In genomic region chr10:60696975-60697374, GRCm38 (mm10) we compare ENCODE assay signal across 8 mouse cellular contexts. TPM values are rescaled to one million over a fixed set of nuclear protein-coding genes. Genes with fewer than 3 reads are reported as not detected.
A peak's percentile ranks its signal among the peaks of the same experiment; 100 is the strongest.
DNase-seq lines count a peak whose midpoint lies in the region; ATAC-seq and TF ChIP-seq lines count a peak whose summit lies in the region.

No protein-coding gene starts in this region.

- H3K36me3 ChIP-seq in E14TG2a.4 (ENCODE audit: insufficient read depth, low read length): no peaks in the 10 kb centered on the region

- ATAC-seq in granulocyte monocyte progenitor cell, adult 5-6 weeks (replicated peaks; ENCODE audit: poor library complexity, severe bottlenecking): peak; percentile 96
- ATAC-seq in activated CD4-positive, CD25-positive, alpha-beta regulatory T cell, adult 4 months: no peak

- peaks cover 15% of the 10 kb centered on the region for H3K4me1 ChIP-seq in E14TG2a.4 (replicated peaks; ENCODE audit: low read depth, low read length)

- peak; percentile 66 for DNase-seq in adrenal gland, adult 2 months
- DNase-seq in embryo, embryonic 10 days (ENCODE audit: low spot score): peak; percentile 70
- DNase-seq in layer of hippocampus, adult 11-12 months (ENCODE audit: low spot score): peak; percentile 79
- peak; percentile 75 for DNase-seq in lung, postnatal 14 days
- DNase-seq in right cerebral cortex, postnatal 4 days: peak; percentile 71

- H3K9me3 ChIP-seq in E14TG2a.4 (ENCODE audit: low read length): no peaks in the 10 kb centered on the region

- H3K27me3 ChIP-seq in E14TG2a.4 (ENCODE audit: insufficient read depth, low read length): peaks cover 25% of the 10 kb centered on the region

- H3K4me3 ChIP-seq in E14TG2a.4 (replicated peaks; ENCODE audit: low read length): no peak overlapping the region

- peak; percentile 94 for TF ChIP-seq CTCF in E14TG2a.4 (conservative IDR thresholded peaks at IDR 0.05; ENCODE audit: low read length)

RNA-seq across cellular contexts. Expression of gene Cdh23, which starts 0.7 kb away (rescaled TPM):
- 1 to 10 TPM in 1 of 2 experiments, under 1 TPM in 1; 0.90 to 1.1 TPM for total RNA-seq in adrenal gland, adult 2 months (2021)
- polyA plus RNA-seq in adrenal gland, adult 2 months (2012; rRNA removed): 1.4 and 2.1 TPM in 2 replicates
- 0.81 TPM in 1 of 2 replicates, not detected in the other for total RNA-seq in granulocyte monocyte progenitor cell, adult 5-6 weeks (2014; fragmentation: Nextera tagmentation)
- total RNA-seq in granulocyte monocyte progenitor cell, adult 5-6 weeks (2017): 0.13 TPM in 1 of 2 replicates, not detected in the other
- polyA plus RNA-seq in activated CD4-positive, CD25-positive, alpha-beta regulatory T cell, adult 4 months (2017; shearing (Covaris generic)): 1 to 10 TPM; 4.0 to 5.5 TPM

RNA-seq across cellular contexts. Expression of gene Slc29a3, which starts 55.6 kb away (rescaled TPM):
- 10 to 100 TPM; 37.9 to 49.2 TPM for total RNA-seq in adrenal gland, adult 2 months (2021)
- 17.9 and 26.7 TPM in 2 replicates for polyA plus RNA-seq in adrenal gland, adult 2 months (2012; rRNA removed)
- 42.0 and 51.0 TPM in 2 replicates for total RNA-seq in granulocyte monocyte progenitor cell, adult 5-6 weeks (2014; fragmentation: Nextera tagmentation)
- total RNA-seq in granulocyte monocyte progenitor cell, adult 5-6 weeks (2017): 12.5 and 15.2 TPM in 2 replicates
- 10 to 100 TPM; 11.4 to 15.7 TPM for polyA plus RNA-seq in activated CD4-positive, CD25-positive, alpha-beta regulatory T cell, adult 4 months (2017; shearing (Covaris generic))
